Mouse (Mus musculus): Measurements from ENCODE around the gene Pgm1.

The Pgm1 gene

GRCm38 (mm10) chr4:100027773-100028172 is 98.6 kb downstream of the Pgm1 start:
- no peak for DNase-seq

GRCm38 (mm10) chr4:100028641-100029040 is 99.4 kb downstream of the Pgm1 start:
- DNase-seq: peak; percentile 13

GRCm38 (mm10) chr4:100031270-100031669 is 102.1 kb downstream of the Pgm1 start:
- no peak for DNase-seq

GRCm38 (mm10) chr4:100032608-100033007 is 103.4 kb downstream of the Pgm1 start:
- DNase-seq: no peak

GRCm38 (mm10) chr4:100033944-100034343 is 104.7 kb downstream of the Pgm1 start:
- DNase-seq: no peak

GRCm38 (mm10) chr4:100034971-100035370 is 105.8 kb downstream of the Pgm1 start:
- DNase-seq: no peak

- no peak for DNase-seq
Observed at GRCm38 (mm10) chr4:100035919-100036554, 106.8 kb downstream of the Pgm1 start.

All from B cell, adult 2 months (primary cell).